Mouse (Mus musculus): Measurements from ENCODE around the gene Espn. TPM values are rescaled to one million over a fixed set of nuclear protein-coding genes. Genes with fewer than 3 reads are reported as not detected.

Espn gene
- polyA plus RNA-seq, 1 experiment from 2014 or later, result 32.9 TPM

DNA sequence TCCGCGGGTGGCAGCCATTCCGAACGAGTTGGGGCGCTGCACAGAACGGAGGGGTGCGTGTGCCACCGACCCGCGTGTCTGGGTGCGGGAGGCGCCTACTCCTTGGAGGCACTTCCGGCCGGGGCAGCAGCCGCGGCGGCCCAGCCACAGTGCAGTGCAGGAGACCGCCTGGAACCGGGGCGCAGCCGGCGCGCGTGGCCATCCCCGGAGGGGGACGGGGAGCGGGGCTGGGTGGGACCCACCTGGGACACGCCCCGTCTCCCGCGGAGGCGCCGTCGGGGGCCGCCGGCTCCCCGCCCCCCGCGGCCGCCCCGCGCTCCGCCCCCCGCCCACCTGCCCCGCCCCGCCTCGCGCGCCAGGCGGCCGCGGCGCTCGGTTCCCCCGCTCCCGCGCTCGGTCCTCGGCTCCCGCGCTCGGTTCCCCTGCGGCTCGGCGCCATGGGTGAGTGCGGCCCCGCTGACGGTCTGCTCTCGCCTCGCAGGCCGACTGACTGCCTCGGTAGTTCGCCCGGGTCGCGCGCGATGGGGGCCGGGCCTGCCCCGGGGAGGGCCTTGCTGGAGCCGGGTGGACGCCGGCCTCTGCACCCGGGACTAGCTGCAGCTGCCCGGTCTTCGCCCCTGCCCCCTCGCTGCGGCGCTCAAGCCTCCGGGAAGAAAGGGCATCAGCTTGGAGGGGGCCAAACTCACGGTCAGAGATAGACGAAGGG lies 65.5 kb downstream of the Espn start:
- H3K36me3 ChIP-seq (ENCODE audit: insufficient read depth, low read length), result 0 out of 2 replicates have a peak, but pooled peaks cover 4% of the 10 kb centered on the region

DNA sequence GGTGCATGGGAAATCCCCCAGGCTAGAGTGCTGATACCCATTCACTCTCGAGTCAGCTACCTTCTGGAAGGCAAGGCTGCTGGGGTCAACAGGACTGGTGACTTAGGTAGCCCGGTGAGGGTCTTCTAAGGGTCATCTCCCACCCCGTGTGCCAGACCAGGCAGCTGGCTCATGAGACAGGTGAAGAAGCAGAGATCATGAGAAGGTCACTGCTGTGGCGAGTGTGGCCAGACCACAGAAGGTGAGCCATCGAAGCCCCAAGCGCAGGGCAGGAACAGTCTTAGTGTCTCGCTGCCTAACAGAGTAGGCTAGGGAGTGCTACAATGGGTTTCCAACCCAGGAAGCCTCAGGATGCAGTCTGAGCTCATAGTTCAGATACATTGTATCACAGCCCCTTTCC lies 67.6 kb downstream of the Espn start:
- no peaks in the 10 kb centered on the region for H3K9me3 ChIP-seq (replicated peaks; ENCODE audit: low read length)
- no peak overlapping the region for H3K9ac ChIP-seq (ENCODE audit: low read depth, low read length)
- H3K27me3 ChIP-seq (ENCODE audit: insufficient read depth, low read length), result no peaks in the 10 kb centered on the region
- DNase-seq (ENCODE audit: low spot score) (no peak), ATAC-seq (replicated peaks; ENCODE audit: low FRiP score, low read depth) (no peak)
- H3K4me1 ChIP-seq (replicated peaks; ENCODE audit: insufficient read depth, low read length), result peaks cover 15% of the 10 kb centered on the region
- H3K4me3 ChIP-seq (replicated peaks; ENCODE audit: low read depth, low read length), result no peak overlapping the region
- no peak overlapping the region for H3K27ac ChIP-seq
- 0 out of 2 replicates have a peak, but pooled peaks cover 4% of the 10 kb centered on the region for H3K36me3 ChIP-seq (ENCODE audit: insufficient read depth, low read length)
- no peak for TF ChIP-seq CTCF (IDR thresholded peaks at IDR 0.05; ENCODE audit: low read depth)
- H3K4me2 ChIP-seq (ENCODE audit: low read length), result no peak overlapping the region
- WGBS, result 87% methylated on average over 7 of the region's 7 CpGs

More for the DNA sequence above, 65.5 kb downstream of the Espn start:
- no peak; the same call in 1 of the 2 replicates for TF ChIP-seq CTCF (IDR thresholded peaks at IDR 0.05; ENCODE audit: low read depth)
- peaks cover 15% of the 10 kb centered on the region for H3K4me1 ChIP-seq (replicated peaks; ENCODE audit: insufficient read depth, low read length)
- H3K9ac ChIP-seq (ENCODE audit: low read depth, low read length), result peak overlapping the region; percentile 84
- peak overlapping the region; percentile 90 for H3K4me2 ChIP-seq (ENCODE audit: low read length)
- DNase-seq (ENCODE audit: low spot score), result no peak
- H3K4me3 ChIP-seq (replicated peaks; ENCODE audit: low read depth, low read length), result peak overlapping the region; percentile 82
- H3K27me3 ChIP-seq (ENCODE audit: insufficient read depth, low read length), result no peaks in the 10 kb centered on the region
- no peaks in the 10 kb centered on the region for H3K9me3 ChIP-seq (replicated peaks; ENCODE audit: low read length)
- peak overlapping the region; percentile 80 for H3K27ac ChIP-seq
- peak; percentile 73 for ATAC-seq (replicated peaks; ENCODE audit: low FRiP score, low read depth)
- under 1% methylated on average over 65 of the region's 92 CpGs for WGBS

DNA sequence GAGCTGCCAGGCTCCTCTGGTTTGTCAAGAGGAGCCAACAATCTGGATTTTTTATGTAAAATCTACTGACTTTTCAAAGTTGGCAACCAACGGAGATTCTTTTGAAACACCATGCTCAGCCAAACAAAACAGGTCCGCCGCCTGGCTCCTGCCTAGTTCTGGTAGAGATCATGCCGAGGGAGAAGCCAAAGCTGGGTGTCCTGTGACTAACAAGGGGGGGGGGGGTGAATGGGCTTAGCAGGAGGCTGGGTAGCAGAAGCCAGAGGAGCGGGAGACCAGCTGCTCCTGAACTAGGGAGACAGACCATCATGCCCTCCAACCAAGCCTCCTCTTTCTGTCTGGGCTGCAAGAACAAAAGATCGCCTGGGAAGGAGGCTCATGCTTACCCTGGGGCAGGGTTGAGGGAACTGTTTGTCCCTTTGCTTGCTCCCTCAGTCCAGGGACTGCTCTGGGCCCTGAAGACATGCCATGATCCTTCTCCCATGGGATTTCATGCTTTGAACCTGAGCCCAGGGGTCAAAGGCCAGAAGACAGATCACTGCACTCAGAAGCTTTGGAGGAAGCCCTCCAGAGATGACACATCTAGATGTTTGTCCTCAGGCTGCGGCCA lies 68.5 kb downstream of the Espn start:
- Histone ChIP-seq H3K36me3 (ENCODE audit: insufficient read depth, low read length) (no peaks in the 10 kb centered on the region), H3K4me1 (replicated peaks; ENCODE audit: insufficient read depth, low read length) (peaks cover 15% of the 10 kb centered on the region), H3K27me3 (ENCODE audit: insufficient read depth, low read length) (no peaks in the 10 kb centered on the region), H3K4me2 (ENCODE audit: low read length) (no peak overlapping the region), H3K9me3 (replicated peaks; ENCODE audit: low read length) (no peaks in the 10 kb centered on the region), H3K9ac (ENCODE audit: low read depth, low read length) (no peak overlapping the region), H3K4me3 (replicated peaks; ENCODE audit: low read depth, low read length) (no peak overlapping the region), H3K27ac (no peak overlapping the region)
- no peak for TF ChIP-seq CTCF (IDR thresholded peaks at IDR 0.05; ENCODE audit: low read depth)
- no peak for ATAC-seq (replicated peaks; ENCODE audit: low FRiP score, low read depth)
- WGBS, result 59% methylated on average over 7 of the region's 7 CpGs
- DNase-seq (ENCODE audit: low spot score), result no peak

DNA sequence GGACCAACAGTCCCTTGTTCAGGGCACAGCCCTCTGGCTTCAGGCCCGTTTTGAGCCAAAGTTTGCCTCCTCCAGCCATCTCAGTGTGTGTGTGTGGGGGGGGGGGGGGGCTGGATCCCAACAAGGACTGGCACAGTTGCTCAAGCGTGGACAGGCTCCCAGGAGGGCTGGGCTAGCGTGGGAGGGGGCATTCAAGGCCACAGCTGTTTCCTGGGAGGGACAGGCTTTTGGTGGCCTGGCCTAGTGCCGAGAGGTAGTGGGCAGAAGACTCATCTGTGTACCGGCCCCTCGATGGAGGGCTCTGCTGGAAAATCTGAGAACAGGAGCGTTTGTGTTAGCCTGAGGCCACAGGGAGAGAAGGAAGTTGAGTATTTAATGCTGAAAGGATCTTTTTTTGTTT lies 72.2 kb downstream of the Espn start:
- Histone ChIP-seq H3K4me2 (ENCODE audit: low read length) (no peak overlapping the region), H3K27me3 (ENCODE audit: insufficient read depth, low read length) (no peaks in the 10 kb centered on the region), H3K4me3 (replicated peaks; ENCODE audit: low read depth, low read length) (no peak overlapping the region), H3K27ac (no peak overlapping the region; the same call in 1 of the 2 replicates), H3K9ac (ENCODE audit: low read depth, low read length) (no peak overlapping the region), H3K9me3 (replicated peaks; ENCODE audit: low read length) (no peaks in the 10 kb centered on the region), H3K36me3 (ENCODE audit: insufficient read depth, low read length) (no peaks in the 10 kb centered on the region), H3K4me1 (replicated peaks; ENCODE audit: insufficient read depth, low read length) (no peaks in the 10 kb centered on the region; the same call in 1 of the 2 replicates)
- TF ChIP-seq CTCF (IDR thresholded peaks at IDR 0.05; ENCODE audit: low read depth), result no peak
- ATAC-seq (replicated peaks; ENCODE audit: low FRiP score, low read depth), result no peak
- DNase-seq (ENCODE audit: low spot score), result peak; percentile 58
- 34% methylated on average over 7 of the region's 7 CpGs for WGBS

DNA sequence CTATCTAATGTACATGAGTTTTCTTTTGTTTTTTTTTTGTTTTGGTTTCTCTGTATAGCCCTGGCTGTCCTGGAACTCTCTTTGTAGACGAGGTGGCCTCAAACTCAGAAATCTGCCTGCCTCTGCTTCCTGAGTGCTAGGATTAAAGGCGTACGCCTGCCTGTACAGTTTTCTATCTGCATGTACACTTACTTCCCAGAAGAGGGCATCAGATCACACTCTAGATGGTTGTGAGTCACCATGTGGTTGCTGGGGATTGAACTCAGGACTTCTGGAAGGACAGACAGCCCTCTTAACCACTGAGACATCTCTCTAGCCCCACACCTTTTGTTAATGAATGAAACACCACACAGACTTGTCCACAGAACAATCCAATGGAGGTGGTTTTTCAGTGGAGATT lies 72.9 kb downstream of the Espn start:
- peak; percentile 37; the same call in 1 of the 2 replicates for TF ChIP-seq CTCF (IDR thresholded peaks at IDR 0.05; ENCODE audit: low read depth)
- H3K27me3 ChIP-seq (ENCODE audit: insufficient read depth, low read length), result no peaks in the 10 kb centered on the region
- H3K4me2 ChIP-seq (ENCODE audit: low read length), result no peak overlapping the region
- ATAC-seq (replicated peaks; ENCODE audit: low FRiP score, low read depth) (no peak), DNase-seq (ENCODE audit: low spot score) (no peak)
- H3K36me3 ChIP-seq (ENCODE audit: insufficient read depth, low read length), result no peaks in the 10 kb centered on the region
- no peak overlapping the region for H3K9ac ChIP-seq (ENCODE audit: low read depth, low read length)
- H3K9me3 ChIP-seq (replicated peaks; ENCODE audit: low read length), result no peaks in the 10 kb centered on the region
- 94% methylated on average over 3 of the region's 3 CpGs for WGBS
- H3K4me1 ChIP-seq (replicated peaks; ENCODE audit: insufficient read depth, low read length), result no peaks in the 10 kb centered on the region; the same call in 1 of the 2 replicates
- no peak overlapping the region for H3K4me3 ChIP-seq (replicated peaks; ENCODE audit: low read depth, low read length)
- no peak overlapping the region for H3K27ac ChIP-seq

DNA sequence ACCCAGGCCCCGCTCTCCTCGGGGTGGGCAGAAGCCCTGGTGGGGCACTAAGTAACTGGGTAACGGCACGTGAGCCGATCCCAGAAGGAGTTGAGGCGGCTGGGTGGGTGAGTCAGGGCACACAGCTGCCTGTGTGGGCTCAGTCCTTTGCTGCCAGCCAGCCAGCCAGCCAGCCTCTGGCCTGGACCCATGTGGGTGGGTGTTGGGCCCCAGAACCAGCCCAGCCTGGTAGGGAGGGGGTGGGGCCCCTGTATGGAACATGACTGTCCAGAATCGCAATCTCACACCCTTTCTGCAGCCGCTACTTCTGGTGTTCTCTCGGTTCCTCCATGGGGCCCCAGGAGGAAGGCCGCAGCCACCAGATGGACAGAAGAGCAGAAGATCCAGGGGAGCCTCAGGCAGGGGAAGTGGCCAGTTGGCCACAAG lies 74.1 kb downstream of the Espn start:
- no peak overlapping the region for H3K9ac ChIP-seq (ENCODE audit: low read depth, low read length)
- TF ChIP-seq CTCF (IDR thresholded peaks at IDR 0.05; ENCODE audit: low read depth), result no peak
- 90% methylated on average over 10 of the region's 10 CpGs for WGBS
- H3K4me3 ChIP-seq (replicated peaks; ENCODE audit: low read depth, low read length), result no peak overlapping the region
- H3K27ac ChIP-seq, result no peak overlapping the region
- DNase-seq (ENCODE audit: low spot score) (no peak), ATAC-seq (replicated peaks; ENCODE audit: low FRiP score, low read depth) (no peak)
- no peaks in the 10 kb centered on the region; the same call in 1 of the 2 replicates for H3K4me1 ChIP-seq (replicated peaks; ENCODE audit: insufficient read depth, low read length)
- H3K9me3 ChIP-seq (replicated peaks; ENCODE audit: low read length), result no peaks in the 10 kb centered on the region
- H3K27me3 ChIP-seq (ENCODE audit: insufficient read depth, low read length), result no peaks in the 10 kb centered on the region
- H3K36me3 ChIP-seq (ENCODE audit: insufficient read depth, low read length), result no peaks in the 10 kb centered on the region
- H3K4me2 ChIP-seq (ENCODE audit: low read length), result no peak overlapping the region

All from kidney, postnatal 0 days (tissue).